Mouse (Mus musculus) heart, postnatal 0 days (tissue): ENCODE results near the gene Ulk3.

Experiments used
- CTCF ChIP-seq: IDR thresholded peaks from 2 replicates; pipeline ENCODE4 v1.5.1; 2016; ENCODE audit warnings: antibody characterized with exemption, control low read depth, low read depth
- EP300 ChIP-seq: IDR thresholded peaks from 2 replicates; pipeline ENCODE4 v1.6.1; 2016; ENCODE audit warnings: antibody characterized with exemption, low read depth

DNA sequence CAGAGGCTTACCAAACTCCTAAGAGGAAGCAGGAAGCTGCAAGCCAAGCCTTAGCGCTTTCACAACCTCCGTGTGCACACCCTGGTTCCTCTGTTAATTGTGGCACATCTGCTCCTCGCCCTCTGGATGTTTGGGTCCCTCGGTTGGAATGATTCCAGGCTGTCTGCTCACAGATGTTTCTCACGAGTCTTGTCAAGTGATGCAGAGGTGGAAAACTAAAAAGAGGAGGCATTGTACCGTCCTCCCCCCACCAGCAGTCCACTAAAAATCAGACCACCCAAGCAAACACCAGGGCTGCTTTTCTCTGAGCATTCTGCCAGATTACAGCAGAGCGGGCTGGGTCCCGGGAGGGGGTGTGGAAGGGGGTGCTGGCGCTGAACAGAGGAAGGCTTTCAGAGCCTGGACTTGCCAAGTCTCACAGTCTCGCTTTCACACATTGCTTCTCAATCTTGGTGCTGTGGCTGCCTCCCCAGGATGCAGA, 23.5 kb upstream of the Ulk3 start:
- TF ChIP-seq CTCF (no peak), EP300 (no peak)
